Mouse (Mus musculus) heart, adult 2 months (tissue): ENCODE results near the gene Ccdc154.

ENCODE experiments used
- CTCF ChIP-seq: fragments of 200-600 bp; IDR thresholded peaks from 2 replicates; pipeline ENCODE4 v1.8.1; 2022; ENCODE audit warnings: antibody characterized with exemption, mild to moderate bottlenecking, moderate library complexity
- POLR2A ChIP-seq: fragments of 200-500 bp; IDR thresholded peaks from 2 replicates; pipeline ENCODE4 v1.6.1; 2011; ENCODE audit warnings: mild to moderate bottlenecking, low read depth, low read length, control low read depth; ENCODE audit not compliant: insufficient read depth

DNA sequence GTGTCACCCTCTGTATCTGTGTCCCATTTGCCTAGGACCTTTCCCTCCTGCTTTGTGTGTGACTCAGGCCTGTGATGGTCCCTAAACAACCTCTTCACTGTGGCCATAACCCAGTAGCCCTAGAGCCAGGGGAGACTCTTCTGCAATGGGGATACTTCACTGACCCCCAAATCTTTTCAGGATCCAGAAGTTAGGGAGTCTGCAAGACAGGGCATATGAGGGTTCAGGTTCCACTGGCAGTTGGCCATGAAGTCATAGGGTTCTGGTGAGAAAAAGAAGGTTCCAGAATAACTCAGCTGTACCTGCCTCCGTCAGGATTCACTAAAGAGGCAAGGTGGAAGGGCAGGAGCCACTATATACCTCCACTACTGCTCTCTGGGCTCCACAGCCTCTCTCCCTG, at the start of gene Ccdc154:
- TF ChIP-seq POLR2A (no peak), CTCF (no peak)
